12 mouse cellular contexts compared by ENCODE assay signal in the genomic region with DNA sequence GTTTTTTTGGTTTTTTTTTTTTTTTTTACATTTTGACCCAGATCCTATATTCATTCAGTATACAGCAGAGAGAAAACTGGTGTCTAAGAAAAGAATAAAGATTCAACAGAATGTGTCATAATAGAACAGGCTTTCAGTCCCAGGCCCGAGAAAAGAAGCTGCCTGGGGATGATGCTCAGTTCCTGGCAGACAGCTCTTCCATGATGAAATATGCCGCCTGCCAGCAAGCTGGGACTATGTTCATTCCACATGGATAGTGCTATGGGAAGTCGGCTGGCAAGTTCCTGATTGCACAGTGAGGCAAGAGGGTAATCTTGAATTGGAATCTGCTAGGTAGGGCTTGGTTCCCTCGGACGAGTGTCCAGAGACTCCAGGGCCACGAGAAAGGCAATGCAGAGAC. TPM values are rescaled to one million over a fixed set of nuclear protein-coding genes. Genes with fewer than 3 reads are reported as not detected.
DNase-seq lines count a peak whose midpoint lies in the region; TF ChIP-seq lines count a peak whose summit lies in the region.
"Had no signal": no experiment of that assay in that cellular context is flagged by ENCODE, and none has a peak within 500 bp of the region (broad histone marks: within the 10 kb centered on the region; RNA-seq: fewer than 3 reads in every experiment).

No protein-coding gene starts in this region.

- TF ChIP-seq POLR2A in thymus, adult 2 months (IDR thresholded peaks at IDR 0.05; ENCODE audit: control insufficient read depth, extremely low read depth, insufficient read depth, low read length, poor library complexity) = no peak

- intact Hi-C loops in heart, postnatal 10 days (cut with DNase I) = loop anchor here (10.0 kb wide), 2 partner anchors 105 to 165 kb away; no protein-coding TSS in a partner anchor
- intact Hi-C loops in heart, postnatal 25 days (cut with DNase I) = loop anchor here (5.0 kb wide), 1 partner anchor 332 kb away; no protein-coding TSS in a partner anchor

- no peak for TF ChIP-seq CTCF in thymus, adult 2 months (IDR thresholded peaks at IDR 0.05; ENCODE audit: borderline replicate concordance, control insufficient read depth, extremely low read depth, insufficient read depth, low read length, poor library complexity)

- H3K36me3 ChIP-seq in thymus, adult 2 months (ENCODE audit: control insufficient read depth, insufficient read depth, low read length) = no peaks in the 10 kb centered on the region
- H3K36me3 ChIP-seq: embryonic facial prominence, embryonic 15.5 days had no signal

- H3K27ac ChIP-seq in thymus, adult 2 months (ENCODE audit: control insufficient read depth, insufficient read depth, low read length) = no peak overlapping the region
- H3K27ac ChIP-seq: embryonic facial prominence, embryonic 15.5 days; stomach, postnatal 0 days had no signal

- H3K4me1 ChIP-seq in thymus, adult 2 months (replicated peaks; ENCODE audit: control insufficient read depth, insufficient read depth, low read length) = no peaks in the 10 kb centered on the region; the same call in 1 of the 2 replicates
- H3K4me1 ChIP-seq: embryonic facial prominence, embryonic 15.5 days had no signal

- H3K27me3 ChIP-seq in thymus, adult 2 months (ENCODE audit: control insufficient read depth, insufficient read depth, low read length) = no peaks in the 10 kb centered on the region
- H3K27me3 ChIP-seq: embryonic facial prominence, embryonic 15.5 days had no signal

- H3K4me3 ChIP-seq in thymus, adult 2 months (ENCODE audit: control insufficient read depth, insufficient read depth, low read length) = no peak overlapping the region
- H3K4me3 ChIP-seq: embryonic facial prominence, embryonic 15.5 days had no signal

- WGBS in thymus, adult 2 months = 91% methylated on average over 6 of the region's 6 CpGs

- DNase-seq in heart, postnatal 10 days = peak; percentile 7 to 11
- no peak for DNase-seq in heart, postnatal 25 days (ENCODE audit: low spot score)
- peak; percentile 47 for DNase-seq in adipocyte (ENCODE audit: low spot score)
- peak; percentile 36 to 59 for DNase-seq in cerebellum, postnatal 25 days
- peak; percentile 23 to 32 for DNase-seq in layer of hippocampus, postnatal 36 days
- no peak for DNase-seq in gastrocnemius, adult 8-10 months (ENCODE audit: low spot score in 2 of 2)
- DNase-seq in gastrocnemius, postnatal 10 days = no peak
- no peak for DNase-seq in thymus, adult 2 months
- DNase-seq: gastrocnemius, postnatal 25 days; retina, postnatal 1 day had no signal

RNA-seq across cellular contexts. Expression of gene Akap17b, which starts 5.1 kb away (rescaled TPM):
- total RNA-seq in heart, postnatal 10 days (2021) = 1 to 10 TPM; 1.8 to 2.5 TPM
- total RNA-seq in heart, postnatal 25 days (2021) = 1 to 10 TPM; 2.0 to 2.5 TPM
- total RNA-seq in layer of hippocampus, postnatal 36 days (2021) = 10 to 100 TPM in 1 of 2 experiments, 1 to 10 TPM in 1; 8.3 to 10.4 TPM
- total RNA-seq in gastrocnemius, adult 8-10 months (2022) = 1 to 10 TPM; 1.5 to 3.0 (median 1.7) TPM
- 1 to 10 TPM; 1.7 to 1.8 TPM for total RNA-seq in gastrocnemius, postnatal 10 days (2021)
- polyA plus RNA-seq in thymus, adult 2 months (2012; rRNA removed) = 0.41 and 0.42 TPM in 2 replicates

RNA-seq across cellular contexts. Expression of gene Pgrmc1, which starts 42.0 kb away (rescaled TPM):
- 10 to 100 TPM; 39.5 TPM for total RNA-seq in heart, postnatal 10 days (2021)
- total RNA-seq in heart, postnatal 25 days (2021) = 10 to 100 TPM; 19.5 to 20.1 TPM
- 100 to 1,000 TPM; 280 to 313 TPM for total RNA-seq in layer of hippocampus, postnatal 36 days (2021)
- total RNA-seq in gastrocnemius, adult 8-10 months (2022) = 1 to 10 TPM; 6.0 to 9.2 (median 7.0) TPM
- total RNA-seq in gastrocnemius, postnatal 10 days (2021) = 10 to 100 TPM; 27.4 to 28.4 TPM
- polyA plus RNA-seq in thymus, adult 2 months (2012; rRNA removed) = 65.5 and 78.0 TPM in 2 replicates

Comparison
In these comparisons a context has a peak if more than half of its experiments do, and no peak if none do; other contexts are left out.
1. DNase-seq: peak in heart, postnatal 10 days (2 of 2), adipocyte (single experiment), cerebellum, postnatal 25 days (2 of 2) and layer of hippocampus, postnatal 36 days (2 of 2); none in heart, postnatal 25 days (single experiment), gastrocnemius, adult 8-10 months (0 of 2), gastrocnemius, postnatal 10 days (single experiment) and thymus, adult 2 months (single experiment).
2. RNA of gene Pgrmc1, which starts 42.0 kb away (total RNA-seq): 280 to 313 TPM in layer of hippocampus, postnatal 36 days; 39.5 TPM in heart, postnatal 10 days, 27.4 to 28.4 TPM in gastrocnemius, postnatal 10 days, 19.5 to 20.1 TPM in heart, postnatal 25 days and 6.0 to 9.2 TPM in gastrocnemius, adult 8-10 months; every median in the first group is over 4 times any median in the second.